Mouse (Mus musculus): Measurements from ENCODE around the gene Grb10.

DNA sequence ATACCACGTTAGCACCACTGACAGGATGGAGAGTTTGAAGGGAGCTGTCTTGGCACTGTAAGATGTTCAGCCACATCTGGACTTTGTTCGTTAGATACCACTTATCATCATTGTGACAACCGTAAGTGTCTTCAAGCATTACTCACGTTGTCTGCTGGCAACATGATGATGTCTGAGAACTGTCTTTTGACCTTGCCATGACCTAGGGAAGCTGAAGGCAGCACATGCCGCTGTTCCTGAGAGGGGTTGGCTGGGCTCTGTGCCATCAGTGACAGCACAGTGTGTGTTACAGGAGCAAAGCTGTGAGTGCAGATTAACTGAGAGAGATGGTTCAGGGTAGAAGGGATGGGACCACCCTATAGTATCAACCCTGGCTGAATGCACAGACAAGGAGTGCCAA, 137.0 kb downstream of the Grb10 start:
- TF ChIP-seq CTCF (conservative IDR thresholded peaks at IDR 0.05; ENCODE audit: insufficient read depth, insufficient read length, low read depth, low read length) (no peak), POLR2A (IDR thresholded peaks at IDR 0.05; ENCODE audit: low read depth, low read length) (no peak)

Data from kidney, adult 2 months (tissue).